Mouse (Mus musculus): ENCODE measurements around the gene Wdr31. TPM values are rescaled to one million over a fixed set of nuclear protein-coding genes. Genes with fewer than 3 reads are reported as not detected.

Wdr31 gene
- polyA plus RNA-seq, 1 experiment from 2014 or later, result 1.00 TPM

DNA sequence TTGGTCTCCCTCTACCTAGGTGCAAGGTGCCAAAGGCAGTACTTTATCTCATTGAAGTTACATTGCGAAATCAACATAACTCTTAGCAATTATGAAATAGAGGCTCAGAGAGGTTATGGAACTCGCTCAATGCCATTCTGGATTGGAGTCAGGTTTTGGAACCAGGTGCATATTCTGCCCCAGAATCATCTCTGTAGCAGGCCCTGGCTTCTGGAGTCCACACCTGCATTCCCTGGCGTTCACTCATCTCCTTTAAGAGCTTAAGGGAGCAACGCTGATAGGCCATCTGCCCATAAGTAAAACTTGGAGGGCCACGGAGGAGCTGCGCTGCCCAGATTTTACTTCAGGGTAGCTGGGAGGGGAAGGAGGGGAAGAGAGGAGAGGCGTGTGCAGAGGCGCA is 46.4 kb upstream of the Wdr31 start:
- Histone ChIP-seq H3K4me3 (ENCODE audit: low read depth, low read length) (peak overlapping the region; percentile 70), H3K4me1 (ENCODE audit: insufficient read depth) (peaks cover 30% of the 10 kb centered on the region)
- ATAC-seq, result peak; percentile 33

DNA sequence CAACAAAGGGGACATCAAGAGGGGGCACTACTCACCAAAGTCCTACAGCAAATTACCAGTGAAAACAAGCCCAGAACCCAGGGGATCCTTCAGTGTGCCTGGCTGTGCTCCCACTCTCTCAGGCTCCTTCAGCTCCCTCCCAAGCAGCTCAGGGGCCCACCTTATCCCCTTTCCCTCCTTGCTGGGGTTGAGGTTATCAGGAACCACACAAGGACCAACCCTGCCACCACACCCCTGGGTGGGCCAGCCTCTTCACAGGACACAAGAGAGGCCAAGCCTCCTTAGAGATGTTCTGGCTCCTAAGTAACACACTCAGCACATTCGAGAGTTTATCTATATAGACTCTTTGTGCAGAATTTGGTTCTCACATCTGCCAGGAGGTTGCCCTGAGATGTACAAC is 45.9 kb upstream of the Wdr31 start:
- Histone ChIP-seq H3K4me2 (ENCODE audit: low read depth, low read length) (peak overlapping the region; percentile 84), H3K4me1 (ENCODE audit: insufficient read depth) (peaks cover 30% of the 10 kb centered on the region), H3K9me3 (ENCODE audit: low read length) (no peaks in the 10 kb centered on the region), H3K27ac (ENCODE audit: low read depth) (peak overlapping the region; percentile 93), H3K27me3 (ENCODE audit: insufficient read depth, low read length) (no peaks in the 10 kb centered on the region), H3K4me3 (ENCODE audit: low read depth, low read length) (peak overlapping the region; percentile 70), H3K9ac (replicated peaks) (peak overlapping the region; percentile 85), H3K36me3 (replicated peaks; ENCODE audit: insufficient read depth, low read length) (peaks cover 26% of the 10 kb centered on the region)
- DNase-seq (peak; percentile 84), ATAC-seq (peak; percentile 87)
- TF ChIP-seq CTCF (IDR thresholded peaks at IDR 0.05; ENCODE audit: low read depth) (no peak), EP300 (IDR thresholded peaks at IDR 0.05; ENCODE audit: low read depth) (peak; percentile 96)
- 18% methylated on average over 1 of the region's 1 CpGs for WGBS (ENCODE audit: insufficient replicate concordance)

More for the DNA sequence above, 46.4 kb upstream of the Wdr31 start:
- 42% methylated on average over 8 of the region's 8 CpGs for WGBS (ENCODE audit: insufficient replicate concordance)
- TF ChIP-seq CTCF (IDR thresholded peaks at IDR 0.05; ENCODE audit: low read depth) (no peak), EP300 (IDR thresholded peaks at IDR 0.05; ENCODE audit: low read depth) (no peak)
- no peaks in the 10 kb centered on the region for H3K27me3 ChIP-seq (ENCODE audit: insufficient read depth, low read length)
- peak; percentile 36 for DNase-seq
- peaks cover 22% of the 10 kb centered on the region for H3K36me3 ChIP-seq (replicated peaks; ENCODE audit: insufficient read depth, low read length)
- peak overlapping the region; percentile 85 for H3K9ac ChIP-seq (replicated peaks)
- no peaks in the 10 kb centered on the region for H3K9me3 ChIP-seq (ENCODE audit: low read length)
- peak overlapping the region; percentile 84 for H3K4me2 ChIP-seq (ENCODE audit: low read depth, low read length)
- H3K27ac ChIP-seq (ENCODE audit: low read depth), result peak overlapping the region; percentile 93

DNA sequence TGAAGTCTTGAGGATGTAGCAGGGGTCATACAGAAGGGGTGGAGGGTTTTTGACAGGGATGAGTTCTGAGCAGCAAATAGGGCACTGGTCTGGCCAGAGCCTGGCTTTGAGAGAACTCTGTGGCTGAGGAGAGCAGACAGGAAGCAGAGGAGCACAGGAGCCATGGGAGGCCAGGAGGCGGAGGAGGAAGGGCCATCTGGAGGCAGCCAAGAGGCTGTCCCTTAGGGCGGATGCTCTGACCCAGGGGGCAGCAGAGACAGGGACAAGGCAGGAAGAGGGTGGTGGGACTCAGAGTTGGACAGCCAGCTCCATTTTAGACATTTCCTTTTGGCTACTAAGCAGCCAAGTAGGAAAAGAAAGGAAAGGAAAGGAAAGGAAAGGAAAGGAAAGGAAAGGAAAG is 45.4 kb upstream of the Wdr31 start:
- DNase-seq, result peak; percentile 58
- WGBS (ENCODE audit: insufficient replicate concordance), result 31% methylated on average over 2 of the region's 2 CpGs
- Histone ChIP-seq H3K4me2 (ENCODE audit: low read depth, low read length) (peak overlapping the region; percentile 84), H3K4me1 (ENCODE audit: insufficient read depth) (peaks cover 30% of the 10 kb centered on the region), H3K9ac (replicated peaks) (peak overlapping the region; percentile 85), H3K27ac (ENCODE audit: low read depth) (peak overlapping the region; percentile 93), H3K4me3 (ENCODE audit: low read depth, low read length) (peak overlapping the region; percentile 70), H3K27me3 (ENCODE audit: insufficient read depth, low read length) (no peaks in the 10 kb centered on the region), H3K36me3 (replicated peaks; ENCODE audit: insufficient read depth, low read length) (peaks cover 31% of the 10 kb centered on the region), H3K9me3 (ENCODE audit: low read length) (no peaks in the 10 kb centered on the region)
- TF ChIP-seq CTCF (IDR thresholded peaks at IDR 0.05; ENCODE audit: low read depth) (peak; percentile 51), EP300 (IDR thresholded peaks at IDR 0.05; ENCODE audit: low read depth) (no peak)
- peak; percentile 31 for ATAC-seq

DNA sequence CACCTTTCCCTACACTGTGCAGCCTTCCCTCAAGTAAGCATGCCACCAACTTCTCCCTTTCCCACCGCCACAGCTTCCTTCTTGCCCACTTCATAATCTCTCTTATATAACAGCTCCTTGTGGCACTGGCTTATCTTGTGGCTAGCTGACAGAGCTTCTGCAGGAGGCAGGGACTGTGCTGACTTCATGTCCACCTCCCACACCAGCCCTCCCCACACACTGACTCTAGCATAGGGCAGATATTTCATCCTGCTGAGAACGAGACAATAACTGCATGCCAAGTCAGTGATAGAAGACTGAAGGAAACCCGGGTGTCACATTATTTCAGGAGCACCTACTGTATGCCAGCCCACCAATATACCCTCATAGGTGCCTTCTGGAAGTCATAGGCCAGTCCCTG is 44.8 kb upstream of the Wdr31 start:
- WGBS (ENCODE audit: insufficient replicate concordance), result 35% methylated on average over 3 of the region's 3 CpGs
- ATAC-seq (no peak), DNase-seq (peak; percentile 27)
- Histone ChIP-seq H3K4me3 (ENCODE audit: low read depth, low read length) (peak overlapping the region; percentile 70), H3K27ac (ENCODE audit: low read depth) (peak overlapping the region; percentile 93), H3K9ac (replicated peaks) (peak overlapping the region; percentile 85), H3K9me3 (ENCODE audit: low read length) (no peaks in the 10 kb centered on the region), H3K4me2 (ENCODE audit: low read depth, low read length) (peak overlapping the region; percentile 84), H3K4me1 (ENCODE audit: insufficient read depth) (peaks cover 28% of the 10 kb centered on the region), H3K36me3 (replicated peaks; ENCODE audit: insufficient read depth, low read length) (peaks cover 37% of the 10 kb centered on the region), H3K27me3 (ENCODE audit: insufficient read depth, low read length) (no peaks in the 10 kb centered on the region)
- no peak for TF ChIP-seq CTCF (IDR thresholded peaks at IDR 0.05; ENCODE audit: low read depth)
- TF ChIP-seq EP300 (IDR thresholded peaks at IDR 0.05; ENCODE audit: low read depth), result 0 out of 2 replicates have a peak, but pooled peaks have one; percentile 9

DNA sequence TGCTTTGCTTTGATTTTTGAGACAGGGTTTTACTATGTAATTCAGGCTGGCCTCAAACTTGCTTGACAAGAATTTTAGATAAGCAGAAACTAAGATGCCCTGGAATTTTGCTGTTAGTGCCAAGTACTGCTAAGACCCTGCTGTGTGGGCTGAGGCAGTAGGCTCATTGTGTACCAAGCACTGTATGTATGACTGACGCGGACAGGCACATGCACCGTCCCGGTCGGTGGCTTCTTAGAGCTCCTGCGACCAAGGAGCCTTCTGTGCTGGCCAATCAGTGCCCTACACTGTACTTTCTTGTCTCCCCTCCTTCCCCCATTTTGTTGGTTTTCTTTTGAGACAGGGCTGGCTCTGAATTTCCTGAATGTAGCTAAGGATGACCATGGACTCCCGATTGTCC is 44.3 kb upstream of the Wdr31 start:
- TF ChIP-seq EP300 (IDR thresholded peaks at IDR 0.05; ENCODE audit: low read depth), result no peak
- TF ChIP-seq CTCF (IDR thresholded peaks at IDR 0.05; ENCODE audit: low read depth), result no peak
- peak overlapping the region; percentile 70 for H3K4me3 ChIP-seq (ENCODE audit: low read depth, low read length)
- peak overlapping the region; percentile 93 for H3K27ac ChIP-seq (ENCODE audit: low read depth)
- H3K36me3 ChIP-seq (replicated peaks; ENCODE audit: insufficient read depth, low read length), result peaks cover 42% of the 10 kb centered on the region
- peak overlapping the region; percentile 85 for H3K9ac ChIP-seq (replicated peaks)
- ATAC-seq (no peak), DNase-seq (no peak)
- no peaks in the 10 kb centered on the region for H3K9me3 ChIP-seq (ENCODE audit: low read length)
- no peaks in the 10 kb centered on the region for H3K27me3 ChIP-seq (ENCODE audit: insufficient read depth, low read length)
- 85% methylated on average over 7 of the region's 7 CpGs for WGBS (ENCODE audit: insufficient replicate concordance)
- peaks cover 26% of the 10 kb centered on the region for H3K4me1 ChIP-seq (ENCODE audit: insufficient read depth)
- H3K4me2 ChIP-seq (ENCODE audit: low read depth, low read length), result peak overlapping the region; percentile 84

DNA sequence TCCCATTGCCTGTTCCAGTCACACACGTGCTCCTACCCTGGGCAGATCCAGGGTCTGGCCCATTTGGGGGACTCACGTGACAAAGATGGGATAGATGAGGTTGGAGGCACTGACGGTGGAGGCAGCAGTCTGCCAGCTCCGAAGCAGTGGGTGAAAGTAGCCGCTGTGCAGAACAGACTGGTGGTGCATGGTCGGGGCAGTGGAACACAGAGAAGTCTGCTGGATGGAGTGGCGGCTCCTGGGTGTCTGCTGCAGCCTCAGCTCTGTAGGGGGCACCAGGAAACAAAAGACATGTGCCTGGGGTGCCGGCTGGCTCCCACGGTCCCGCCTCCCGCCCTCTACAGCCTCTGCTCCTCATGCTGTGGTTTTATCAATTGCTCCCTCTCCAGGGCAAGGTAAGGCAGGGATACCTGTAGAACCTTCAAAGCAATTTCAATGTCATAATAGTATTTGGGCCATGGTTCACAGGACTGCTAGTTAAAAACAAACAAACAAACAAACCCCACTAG is 43.4 kb upstream of the Wdr31 start:
- DNase-seq, result peak; percentile 29
- H3K4me2 ChIP-seq (ENCODE audit: low read depth, low read length), result peak overlapping the region; percentile 84
- H3K4me1 ChIP-seq (ENCODE audit: insufficient read depth), result peaks cover 26% of the 10 kb centered on the region
- peak overlapping the region; percentile 34 for H3K4me3 ChIP-seq (ENCODE audit: low read depth, low read length)
- peak overlapping the region; percentile 30 for H3K9ac ChIP-seq (replicated peaks)
- 64% methylated on average over 11 of the region's 11 CpGs for WGBS (ENCODE audit: insufficient replicate concordance)
- H3K27me3 ChIP-seq (ENCODE audit: insufficient read depth, low read length), result no peaks in the 10 kb centered on the region
- peak overlapping the region; percentile 4; the same call in 1 of the 2 replicates for H3K27ac ChIP-seq (ENCODE audit: low read depth)
- peaks cover 52% of the 10 kb centered on the region for H3K36me3 ChIP-seq (replicated peaks; ENCODE audit: insufficient read depth, low read length)
- no peaks in the 10 kb centered on the region for H3K9me3 ChIP-seq (ENCODE audit: low read length)
- TF ChIP-seq EP300 (IDR thresholded peaks at IDR 0.05; ENCODE audit: low read depth) (no peak), CTCF (IDR thresholded peaks at IDR 0.05; ENCODE audit: low read depth) (peak; percentile 23)
- ATAC-seq, result no peak

Data from liver, postnatal 0 days (tissue).